Mouse (Mus musculus): ENCODE measurements around the gene Sptbn2. TPM values are rescaled to one million over a fixed set of nuclear protein-coding genes. Genes with fewer than 3 reads are reported as not detected.

The Sptbn2 gene
- polyA plus RNA-seq, 1 experiment from 2014 or later: 32.2 TPM

GRCm38 (mm10) chr19:4699821-4700220, 11.1 kb upstream of the Sptbn2 start:
- no peaks in the 10 kb centered on the region for H3K9me3 ChIP-seq (replicated peaks; ENCODE audit: control insufficient read depth, low read length, poor library complexity, severe bottlenecking)
- ATAC-seq: no peak
- H3K4me1 ChIP-seq (ENCODE audit: control insufficient read depth, insufficient read depth, low read length): peaks cover 13% of the 10 kb centered on the region
- H3K4me3 ChIP-seq (ENCODE audit: low read depth, low read length): no peak overlapping the region
- WGBS: 85% methylated on average over 5 of the region's 5 CpGs
- peaks cover 8% of the 10 kb centered on the region; the same call in 1 of the 2 replicates for H3K27me3 ChIP-seq (ENCODE audit: control insufficient read depth, insufficient read depth, low read depth, low read length)
- H3K27ac ChIP-seq (ENCODE audit: low read length): no peak overlapping the region
- no peaks in the 10 kb centered on the region for H3K36me3 ChIP-seq (ENCODE audit: control insufficient read depth, insufficient read depth, low read length)
- no peak overlapping the region for H3K4me2 ChIP-seq (ENCODE audit: low read length)
- H3K9ac ChIP-seq (ENCODE audit: low read depth, low read length): no peak overlapping the region

GRCm38 (mm10) chr19:4700656-4701055, 10.3 kb upstream of the Sptbn2 start:
- H3K27me3 ChIP-seq (ENCODE audit: control insufficient read depth, insufficient read depth, low read depth, low read length): peaks cover 8% of the 10 kb centered on the region; the same call in 1 of the 2 replicates
- H3K27ac ChIP-seq (ENCODE audit: low read length): no peak overlapping the region
- H3K4me2 ChIP-seq (ENCODE audit: low read length): no peak overlapping the region
- no peak overlapping the region for H3K4me3 ChIP-seq (ENCODE audit: low read depth, low read length)
- H3K9ac ChIP-seq (ENCODE audit: low read depth, low read length): no peak overlapping the region
- ATAC-seq: no peak
- 75% methylated on average over 8 of the region's 8 CpGs for WGBS
- no peaks in the 10 kb centered on the region for H3K36me3 ChIP-seq (ENCODE audit: control insufficient read depth, insufficient read depth, low read length)
- H3K4me1 ChIP-seq (ENCODE audit: control insufficient read depth, insufficient read depth, low read length): peaks cover 13% of the 10 kb centered on the region
- no peaks in the 10 kb centered on the region for H3K9me3 ChIP-seq (replicated peaks; ENCODE audit: control insufficient read depth, low read length, poor library complexity, severe bottlenecking)

- Histone ChIP-seq H3K4me1 (ENCODE audit: control insufficient read depth, insufficient read depth, low read length) (peaks cover 13% of the 10 kb centered on the region), H3K27me3 (ENCODE audit: control insufficient read depth, insufficient read depth, low read depth, low read length) (peaks cover 8% of the 10 kb centered on the region; the same call in 1 of the 2 replicates), H3K9me3 (replicated peaks; ENCODE audit: control insufficient read depth, low read length, poor library complexity, severe bottlenecking) (no peaks in the 10 kb centered on the region), H3K4me3 (ENCODE audit: low read depth, low read length) (no peak overlapping the region), H3K36me3 (ENCODE audit: control insufficient read depth, insufficient read depth, low read length) (no peaks in the 10 kb centered on the region), H3K9ac (ENCODE audit: low read depth, low read length) (no peak overlapping the region), H3K4me2 (ENCODE audit: low read length) (no peak overlapping the region), H3K27ac (ENCODE audit: low read length) (no peak overlapping the region)
- ATAC-seq: no peak
- WGBS: 77% methylated on average over 7 of the region's 7 CpGs
Measured at GRCm38 (mm10) chr19:4701221-4701620, 9.7 kb upstream of the Sptbn2 start.

- H3K36me3 ChIP-seq (ENCODE audit: control insufficient read depth, insufficient read depth, low read length): no peaks in the 10 kb centered on the region
- WGBS: 86% methylated on average over 10 of the region's 10 CpGs
- no peak overlapping the region for H3K4me2 ChIP-seq (ENCODE audit: low read length)
- H3K9ac ChIP-seq (ENCODE audit: low read depth, low read length): no peak overlapping the region
- H3K27me3 ChIP-seq (ENCODE audit: control insufficient read depth, insufficient read depth, low read depth, low read length): no peaks in the 10 kb centered on the region
- peaks cover 19% of the 10 kb centered on the region for H3K4me1 ChIP-seq (ENCODE audit: control insufficient read depth, insufficient read depth, low read length)
- no peak for ATAC-seq
- H3K4me3 ChIP-seq (ENCODE audit: low read depth, low read length): no peak overlapping the region
- H3K9me3 ChIP-seq (replicated peaks; ENCODE audit: control insufficient read depth, low read length, poor library complexity, severe bottlenecking): no peaks in the 10 kb centered on the region
- no peak overlapping the region for H3K27ac ChIP-seq (ENCODE audit: low read length)
Measured at GRCm38 (mm10) chr19:4708765-4709164, 2.2 kb upstream of the Sptbn2 start.

- Histone ChIP-seq H3K4me3 (ENCODE audit: low read depth, low read length) (peak overlapping the region; percentile 87), H3K4me2 (ENCODE audit: low read length) (peak overlapping the region; percentile 86), H3K9ac (ENCODE audit: low read depth, low read length) (peak overlapping the region; percentile 93), H3K27ac (ENCODE audit: low read length) (peak overlapping the region; percentile 91), H3K27me3 (ENCODE audit: control insufficient read depth, insufficient read depth, low read depth, low read length) (no peaks in the 10 kb centered on the region), H3K36me3 (ENCODE audit: control insufficient read depth, insufficient read depth, low read length) (no peaks in the 10 kb centered on the region), H3K9me3 (replicated peaks; ENCODE audit: control insufficient read depth, low read length, poor library complexity, severe bottlenecking) (no peaks in the 10 kb centered on the region), H3K4me1 (ENCODE audit: control insufficient read depth, insufficient read depth, low read length) (peaks cover 32% of the 10 kb centered on the region)
- 0% methylated on average over 23 of the region's 65 CpGs for WGBS
- ATAC-seq: peak; percentile 81
Measured at GRCm38 (mm10) chr19:4711601-4712155, 711 bp downstream of the Sptbn2 start.

- H3K4me3 ChIP-seq (ENCODE audit: low read depth, low read length): peak overlapping the region; percentile 87
- ATAC-seq: peak; percentile 61
- no peaks in the 10 kb centered on the region for H3K9me3 ChIP-seq (replicated peaks; ENCODE audit: control insufficient read depth, low read length, poor library complexity, severe bottlenecking)
Measured at GRCm38 (mm10) chr19:4712156-4712780, 1.3 kb downstream of the Sptbn2 start.

GRCm38 (mm10) chr19:4712781-4713526, 2.0 kb downstream of the Sptbn2 start:
- Histone ChIP-seq H3K27me3 (ENCODE audit: control insufficient read depth, insufficient read depth, low read depth, low read length) (no peaks in the 10 kb centered on the region), H3K9me3 (replicated peaks; ENCODE audit: control insufficient read depth, low read length, poor library complexity, severe bottlenecking) (no peaks in the 10 kb centered on the region), H3K27ac (ENCODE audit: low read length) (peak overlapping the region; percentile 91), H3K4me1 (ENCODE audit: control insufficient read depth, insufficient read depth, low read length) (peaks cover 32% of the 10 kb centered on the region), H3K4me2 (ENCODE audit: low read length) (peak overlapping the region; percentile 86), H3K36me3 (ENCODE audit: control insufficient read depth, insufficient read depth, low read length) (no peaks in the 10 kb centered on the region), H3K4me3 (ENCODE audit: low read depth, low read length) (peak overlapping the region; percentile 87), H3K9ac (ENCODE audit: low read depth, low read length) (peak overlapping the region; percentile 93)
- WGBS: 18% methylated on average over 13 of the region's 13 CpGs
- ATAC-seq: 0 out of 2 replicates have a peak, but pooled peaks have one; percentile 4

More at GRCm38 (mm10) chr19:4712156-4712780, 1.3 kb downstream of the Sptbn2 start:
- H3K27me3 ChIP-seq (ENCODE audit: control insufficient read depth, insufficient read depth, low read depth, low read length): no peaks in the 10 kb centered on the region
- peaks cover 32% of the 10 kb centered on the region for H3K4me1 ChIP-seq (ENCODE audit: control insufficient read depth, insufficient read depth, low read length)
- H3K36me3 ChIP-seq (ENCODE audit: control insufficient read depth, insufficient read depth, low read length): no peaks in the 10 kb centered on the region
- peak overlapping the region; percentile 93 for H3K9ac ChIP-seq (ENCODE audit: low read depth, low read length)
- under 1% methylated on average over 53 of the region's 60 CpGs for WGBS
- H3K4me2 ChIP-seq (ENCODE audit: low read length): peak overlapping the region; percentile 86
- peak overlapping the region; percentile 91 for H3K27ac ChIP-seq (ENCODE audit: low read length)

- H3K27ac ChIP-seq (ENCODE audit: low read length): no peak overlapping the region
Measured at GRCm38 (mm10) chr19:4713886-4714285, 2.9 kb downstream of the Sptbn2 start.

GRCm38 (mm10) chr19:4716756-4717155, 5.8 kb downstream of the Sptbn2 start:
- H3K27ac ChIP-seq (ENCODE audit: low read length): no peak overlapping the region
- H3K27me3 ChIP-seq (ENCODE audit: control insufficient read depth, insufficient read depth, low read depth, low read length): no peaks in the 10 kb centered on the region
- H3K9ac ChIP-seq (ENCODE audit: low read depth, low read length): no peak overlapping the region
- no peak overlapping the region for H3K4me3 ChIP-seq (ENCODE audit: low read depth, low read length)
- 97% methylated on average over 14 of the region's 14 CpGs for WGBS
- H3K9me3 ChIP-seq (replicated peaks; ENCODE audit: control insufficient read depth, low read length, poor library complexity, severe bottlenecking): no peaks in the 10 kb centered on the region
- 0 out of 2 replicates have a peak, but pooled peaks cover 6% of the 10 kb centered on the region for H3K36me3 ChIP-seq (ENCODE audit: control insufficient read depth, insufficient read depth, low read length)
- no peak overlapping the region for H3K4me2 ChIP-seq (ENCODE audit: low read length)
- peaks cover 22% of the 10 kb centered on the region for H3K4me1 ChIP-seq (ENCODE audit: control insufficient read depth, insufficient read depth, low read length)
- no peak for ATAC-seq

More at GRCm38 (mm10) chr19:4713886-4714285, 2.9 kb downstream of the Sptbn2 start:
- WGBS: 43% methylated on average over 3 of the region's 3 CpGs
- no peak for ATAC-seq
- Histone ChIP-seq H3K36me3 (ENCODE audit: control insufficient read depth, insufficient read depth, low read length) (no peaks in the 10 kb centered on the region), H3K9me3 (replicated peaks; ENCODE audit: control insufficient read depth, low read length, poor library complexity, severe bottlenecking) (no peaks in the 10 kb centered on the region), H3K4me3 (ENCODE audit: low read depth, low read length) (peak overlapping the region; percentile 87), H3K27me3 (ENCODE audit: control insufficient read depth, insufficient read depth, low read depth, low read length) (no peaks in the 10 kb centered on the region), H3K9ac (ENCODE audit: low read depth, low read length) (peak overlapping the region; percentile 93), H3K4me2 (ENCODE audit: low read length) (peak overlapping the region; percentile 86), H3K4me1 (ENCODE audit: control insufficient read depth, insufficient read depth, low read length) (peaks cover 32% of the 10 kb centered on the region)
